ENCODE assay signal across 16 mouse cellular contexts in genomic region chr15:62171167-62171566, GRCm38 (mm10).
"Had no signal": no experiment of that assay in that cellular context is flagged by ENCODE, and none has a peak within 500 bp of the region (broad histone marks: within the 10 kb centered on the region; RNA-seq: fewer than 3 reads in every experiment).

No protein-coding gene starts in this region.

- H3K4me2 ChIP-seq: limb, embryonic 12.5 days; midbrain, embryonic 11.5 days; midbrain, embryonic 15.5 days; neural tube, embryonic 12.5 days had no signal

- H3K9me3 ChIP-seq: limb, embryonic 12.5 days; midbrain, embryonic 15.5 days; neural tube, embryonic 12.5 days had no signal

- H3K4me3 ChIP-seq: limb, embryonic 12.5 days; midbrain, embryonic 15.5 days; neural tube, embryonic 12.5 days had no signal

- DNase-seq: kidney, adult 2 months; kidney, postnatal 36 days; layer of hippocampus, adult 9-11 months; layer of hippocampus, postnatal 36 days; lung, adult 2 months; lung, postnatal 10 days; lung, postnatal 4 days; retina, postnatal 1 day; right cerebral cortex, postnatal 4 days; spleen, adult 18-20 months; thymus, postnatal 4 days had no signal

- ATAC-seq: intestine, embryonic 16.5 days; midbrain, embryonic 15.5 days had no signal

- H3K4me1 ChIP-seq: limb, embryonic 12.5 days; midbrain, embryonic 15.5 days; neural tube, embryonic 12.5 days had no signal

- H3K36me3 ChIP-seq: limb, embryonic 12.5 days; midbrain, embryonic 15.5 days; neural tube, embryonic 12.5 days had no signal

- H3K27me3 ChIP-seq: limb, embryonic 12.5 days; midbrain, embryonic 15.5 days; neural tube, embryonic 12.5 days had no signal

- H3K27ac ChIP-seq: limb, embryonic 12.5 days; midbrain, embryonic 15.5 days; neural tube, embryonic 12.5 days had no signal

- H3K9ac ChIP-seq: limb, embryonic 12.5 days; midbrain, embryonic 15.5 days; neural tube, embryonic 12.5 days had no signal
